Mouse (Mus musculus) ES-Bruce4 (cell line): ENCODE measurements around the gene Tiam1.

ENCODE experiments used
- CTCF ChIP-seq: IDR thresholded peaks from one replicate; pipeline ENCODE4 v1.8.1; 2011; ENCODE audit warnings: low read depth, low read length
- EP300 ChIP-seq: IDR thresholded peaks from 2 replicates; pipeline ENCODE4 v1.6.1; 2011; ENCODE audit warnings: low read depth, low read length; ENCODE audit not compliant: insufficient read depth
- POLR2A ChIP-seq: IDR thresholded peaks from one replicate; pipeline ENCODE4 v1.8.1; 2011; ENCODE audit warnings: low read length; ENCODE audit not compliant: insufficient read depth

DNA sequence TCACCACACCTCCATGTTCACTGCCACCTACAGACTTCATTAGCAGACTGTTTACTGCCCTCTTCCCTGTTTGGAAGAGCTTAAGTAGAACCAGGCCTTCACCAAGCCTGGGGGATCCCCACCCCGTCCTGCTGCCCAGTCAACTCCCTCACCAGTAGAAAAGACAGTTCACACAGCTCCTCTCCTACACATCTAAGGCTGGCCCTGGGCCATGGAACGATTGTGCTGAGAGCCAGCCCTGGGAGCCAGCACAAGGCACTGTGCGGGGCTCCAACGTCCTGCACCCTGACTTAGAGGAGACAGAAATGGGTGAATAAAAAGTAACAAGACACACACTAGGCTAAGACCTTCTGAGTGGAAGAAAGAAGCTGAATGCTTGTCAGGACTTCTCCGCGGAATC, 20.5 kb downstream of the Tiam1 start:
- TF ChIP-seq CTCF (no peak), EP300 (no peak), POLR2A (no peak)
